Mouse (Mus musculus) lung, adult 10 weeks (tissue): ENCODE results near the gene Cyp51. TPM values are rescaled to one million over a fixed set of nuclear protein-coding genes. Genes with fewer than 3 reads are reported as not detected.

Experiments used
- polyA plus RNA-seq: library from polyadenylated mRNA; stranded (reverse); fragments of 350-450 nt; fragmentation: Illumina TruSeq; extraction: RNeasy Lipid Tissue Mini Kit (QIAGEN cat#74804); gene quantifications from one replicate; pipeline ENCODE4 v1.2.3, GENCODE M21; 2014; ENCODE audit warnings: low read depth, low replicate concordance; ENCODE audit not compliant: insufficient read depth

The Cyp51 gene
- 20.1 TPM for polyA plus RNA-seq

DNA sequence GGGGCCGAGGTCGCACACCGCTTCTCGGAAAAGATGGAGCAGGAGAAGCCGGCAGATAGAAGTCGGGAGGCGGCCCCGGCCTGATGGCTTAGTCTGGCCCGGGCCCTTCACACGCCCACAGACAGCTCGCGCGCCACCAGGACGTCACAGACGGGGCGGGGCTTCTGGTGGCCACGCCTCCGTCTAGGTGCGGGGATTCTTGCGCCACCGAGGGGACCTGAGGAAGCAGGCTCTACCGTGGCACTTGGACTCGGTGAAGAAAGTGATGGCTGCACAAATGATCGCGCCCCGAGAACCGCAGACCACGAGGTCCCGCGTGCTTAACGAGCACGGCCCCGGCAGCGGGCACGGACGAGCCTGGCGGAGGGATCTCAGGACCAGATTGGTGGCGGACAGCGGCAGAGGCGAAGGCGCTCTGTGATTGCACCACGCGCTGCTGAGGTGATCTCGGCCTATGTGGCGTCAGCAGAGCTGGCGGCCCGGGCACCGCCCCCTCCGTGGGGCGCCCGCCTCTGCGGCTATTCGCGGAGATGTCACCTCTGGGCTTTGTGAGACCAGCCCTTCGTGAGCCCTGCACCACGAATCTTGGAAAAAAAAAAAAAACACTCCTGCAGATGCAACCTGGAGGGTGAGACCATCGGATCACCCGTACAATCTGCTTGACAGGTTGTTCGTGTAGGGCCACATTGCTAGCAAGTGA, at the start of gene Cyp51:
Gene Cyp51 (minus strand): TSS at position 406 of the 700 bp plus-strand sequence.

Other genes with a start within 250 kb of the Cyp51 start
- 4.6 TPM for gene Mterf1a, start 210.8 kb downstream of the Cyp51 start, polyA plus RNA-seq
- gene Akap9, start 176.7 kb downstream of the Cyp51 start, polyA plus RNA-seq: 8.1 TPM
- gene Mterf1b, start 87.6 kb upstream of the Cyp51 start, polyA plus RNA-seq: 1.7 TPM